Mouse (Mus musculus) lung, postnatal 0 days (tissue): ENCODE data around the gene Arf4. TPM values are rescaled to one million over a fixed set of nuclear protein-coding genes. Genes with fewer than 3 reads are reported as not detected.

Experiments used
- ATAC-seq: fragments of 200-750 bp; cut with Nextera tagmentation; 2 replicates; pipeline ENCODE4 v1.8.0; 2017; ENCODE audit warnings: moderate library complexity
- DNase-seq: peaks from one replicate; pipeline ENCODE4 v3.0.0-alpha.2; 2016; ENCODE audit warnings: low spot score
- H3K27ac ChIP-seq: fragments of 300-500 bp; sonication (generic); 2 replicates; pipeline ENCODE4 v1.5.1; 2014; ENCODE audit warnings: antibody characterized with exemption, mild to moderate bottlenecking, low read length, mixed read lengths
- H3K27me3 ChIP-seq: fragments of 300-500 bp; sonication (generic); replicated peaks from 2 replicates; pipeline ENCODE4 v1.6.1; 2014; ENCODE audit warnings: low read length, mixed read lengths; ENCODE audit not compliant: insufficient read depth
- H3K36me3 ChIP-seq: fragments of 300-500 bp; sonication (generic); 2 replicates; pipeline ENCODE4 v1.6.1; 2014; ENCODE audit warnings: low read length, mixed read lengths; ENCODE audit not compliant: insufficient read depth
- H3K4me1 ChIP-seq: fragments of 300-500 bp; sonication (generic); 2 replicates; pipeline ENCODE4 v1.6.1; 2014; ENCODE audit warnings: antibody characterized with exemption, low read depth, low read length, mixed read lengths; ENCODE audit not compliant: insufficient read depth
- H3K4me2 ChIP-seq: fragments of 300-500 bp; sonication (generic); replicated peaks from 2 replicates; pipeline ENCODE4 v1.6.1; 2014; ENCODE audit warnings: low read depth, mild to moderate bottlenecking, low read length, moderate library complexity, mixed read lengths
- H3K4me3 ChIP-seq: fragments of 300-500 bp; sonication (generic); 2 replicates; pipeline ENCODE4 v1.5.1; 2014; ENCODE audit warnings: low read depth, low read length
- H3K9ac ChIP-seq: fragments of 300-500 bp; sonication (generic); replicated peaks from 2 replicates; pipeline ENCODE4 v1.6.1; 2014; ENCODE audit warnings: low read depth, mild to moderate bottlenecking
- H3K9me3 ChIP-seq: fragments of 300-500 bp; sonication (generic); 2 replicates; pipeline ENCODE4 v1.6.1; 2016; ENCODE audit warnings: low read length, mixed read lengths
- CTCF ChIP-seq: IDR thresholded peaks from 2 replicates; pipeline ENCODE4 v1.5.1; 2016; ENCODE audit warnings: antibody characterized with exemption, mild to moderate bottlenecking
- EP300 ChIP-seq: IDR thresholded peaks from 2 replicates; pipeline ENCODE4 v1.6.1; 2016; ENCODE audit warnings: antibody characterized with exemption, mild to moderate bottlenecking, control low read depth
- WGBS: fragments of 180-500 bp; shearing (Covaris S2); extraction: QIAGEN DNeasy Blood & Tissue Kit; methylation state at CpG from one replicate; pipeline ENCODE4 v1.1.7; 2014; 5-methylcytosine and 5-hydroxymethylcytosine counted together
- polyA plus RNA-seq: library from polyadenylated mRNA; unstranded; fragments of >200 nt; fragmentation: Nextera tagmentation; extraction: Ambion mirVana; gene quantifications from 2 replicates; pipeline ENCODE4 v1.2.1, GENCODE M21; 2015

Gene Arf4
- polyA plus RNA-seq, 1 experiment from 2014 or later = 347 TPM

DNA sequence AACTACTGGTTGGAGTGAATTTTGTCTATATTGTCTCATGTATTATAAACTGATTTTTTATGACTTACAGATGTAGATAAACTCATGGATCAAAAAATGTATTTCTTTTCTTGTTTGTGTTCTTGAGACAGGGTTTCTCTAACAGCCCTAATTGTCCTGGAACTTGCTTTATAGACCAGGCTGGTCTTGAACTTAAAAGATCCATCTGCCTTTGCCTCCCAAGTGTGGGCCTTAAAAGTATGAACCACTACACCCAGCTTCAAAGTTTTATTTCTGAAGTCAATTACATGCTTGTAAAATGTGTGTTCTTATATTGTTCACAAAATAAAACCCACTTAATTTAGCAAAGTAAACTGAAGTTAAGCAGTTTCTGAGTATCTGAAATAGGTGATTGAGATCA, 20.3 kb downstream of the Arf4 start:
- no peaks in the 10 kb centered on the region for H3K27me3 ChIP-seq
- TF ChIP-seq CTCF = no peak
- no peak for TF ChIP-seq EP300
- no peaks in the 10 kb centered on the region for H3K9me3 ChIP-seq
- no peak overlapping the region for H3K4me3 ChIP-seq
- peaks cover 10% of the 10 kb centered on the region for H3K36me3 ChIP-seq
- DNase-seq = no peak
- ATAC-seq = no peak
- H3K9ac ChIP-seq = no peak overlapping the region
- no peak overlapping the region for H3K4me2 ChIP-seq
- no peak overlapping the region for H3K27ac ChIP-seq
- H3K4me1 ChIP-seq = no peaks in the 10 kb centered on the region

DNA sequence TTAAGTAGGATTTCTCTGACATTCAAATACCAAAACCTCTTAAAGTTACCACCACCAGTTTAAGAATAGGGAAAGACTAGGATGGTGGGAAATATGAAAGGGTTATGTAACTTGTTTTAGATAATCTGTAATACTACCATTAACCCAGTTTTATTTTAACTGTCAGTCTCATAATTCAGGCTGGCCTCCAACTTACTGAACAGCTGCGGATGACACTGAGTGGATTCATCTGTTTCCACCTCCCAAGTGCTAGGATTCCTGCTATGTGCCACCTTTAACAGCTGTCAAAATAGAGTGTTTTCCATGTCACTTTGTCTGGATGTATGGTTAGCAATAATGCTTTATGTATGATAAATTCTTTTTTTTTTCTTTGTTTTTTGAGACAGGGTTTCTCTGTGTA, 22.4 kb downstream of the Arf4 start:
- H3K4me3 ChIP-seq = no peak overlapping the region
- no peak overlapping the region for H3K9ac ChIP-seq
- 96% methylated on average over 1 of the region's 1 CpGs for WGBS
- H3K9me3 ChIP-seq = no peaks in the 10 kb centered on the region
- no peak for TF ChIP-seq CTCF
- no peak overlapping the region for H3K27ac ChIP-seq
- H3K27me3 ChIP-seq = no peaks in the 10 kb centered on the region
- no peak for DNase-seq
- no peaks in the 10 kb centered on the region for H3K4me1 ChIP-seq
- peaks cover 11% of the 10 kb centered on the region; the same call in 1 of the 2 replicates for H3K36me3 ChIP-seq
- no peak overlapping the region for H3K4me2 ChIP-seq
- ATAC-seq = no peak

DNA sequence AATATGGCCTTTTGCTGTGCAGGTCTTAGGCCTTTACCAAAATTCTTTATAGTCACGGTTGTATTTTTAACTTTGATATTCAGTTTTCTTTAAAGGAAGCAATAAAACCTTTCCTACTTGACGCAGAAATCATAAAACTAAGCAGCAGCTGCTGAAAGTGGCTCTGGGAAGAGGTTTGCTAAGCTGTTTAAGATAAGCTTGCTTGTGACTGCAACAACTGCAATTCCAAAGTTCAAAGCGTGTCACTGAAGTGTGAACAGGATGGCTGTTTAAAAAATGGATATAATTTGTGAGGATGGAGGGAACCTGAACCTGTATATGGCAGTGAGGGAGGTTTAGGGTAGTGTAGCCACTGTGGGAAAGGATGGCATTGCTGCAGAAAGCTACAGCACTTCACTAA, 24.1 kb downstream of the Arf4 start:
- no peak for ATAC-seq
- TF ChIP-seq EP300 (no peak), CTCF (no peak)
- peaks cover 10% of the 10 kb centered on the region; the same call in 1 of the 2 replicates for H3K36me3 ChIP-seq
- no peaks in the 10 kb centered on the region for H3K9me3 ChIP-seq
- H3K9ac ChIP-seq = no peak overlapping the region
- WGBS = 73% methylated on average over 3 of the region's 3 CpGs
- H3K27me3 ChIP-seq = no peaks in the 10 kb centered on the region
- DNase-seq = no peak
- no peak overlapping the region for H3K4me2 ChIP-seq
- H3K4me1 ChIP-seq = no peaks in the 10 kb centered on the region
- H3K27ac ChIP-seq = no peak overlapping the region
- no peak overlapping the region for H3K4me3 ChIP-seq

DNA sequence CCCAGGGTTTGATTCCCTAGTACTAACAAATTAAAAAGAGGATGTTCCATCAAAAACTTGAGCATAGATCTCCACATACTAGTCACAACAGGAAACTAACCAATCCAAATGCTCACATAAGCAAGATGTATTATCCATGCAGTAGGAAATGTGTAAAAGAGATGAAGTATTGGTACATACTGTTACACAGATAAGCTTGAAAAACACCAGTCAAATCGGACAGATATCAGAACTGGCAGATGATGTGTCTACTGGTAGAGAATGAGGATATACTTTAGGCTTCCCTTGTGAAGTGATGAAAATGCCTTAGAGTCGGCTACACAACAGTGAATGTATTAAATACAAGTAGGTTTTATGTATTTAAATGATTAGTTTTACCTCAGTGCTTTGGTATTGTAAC, 24.6 kb downstream of the Arf4 start:
- Histone ChIP-seq H3K4me1 (no peaks in the 10 kb centered on the region), H3K4me2 (no peak overlapping the region), H3K9me3 (no peaks in the 10 kb centered on the region), H3K27me3 (no peaks in the 10 kb centered on the region), H3K36me3 (peaks cover 6% of the 10 kb centered on the region; the same call in 1 of the 2 replicates), H3K27ac (no peak overlapping the region), H3K9ac (no peak overlapping the region), H3K4me3 (no peak overlapping the region)
- no peak for ATAC-seq
- WGBS = 75% methylated on average over 2 of the region's 2 CpGs
- DNase-seq = no peak
- no peak for TF ChIP-seq EP300
- no peak for TF ChIP-seq CTCF

DNA sequence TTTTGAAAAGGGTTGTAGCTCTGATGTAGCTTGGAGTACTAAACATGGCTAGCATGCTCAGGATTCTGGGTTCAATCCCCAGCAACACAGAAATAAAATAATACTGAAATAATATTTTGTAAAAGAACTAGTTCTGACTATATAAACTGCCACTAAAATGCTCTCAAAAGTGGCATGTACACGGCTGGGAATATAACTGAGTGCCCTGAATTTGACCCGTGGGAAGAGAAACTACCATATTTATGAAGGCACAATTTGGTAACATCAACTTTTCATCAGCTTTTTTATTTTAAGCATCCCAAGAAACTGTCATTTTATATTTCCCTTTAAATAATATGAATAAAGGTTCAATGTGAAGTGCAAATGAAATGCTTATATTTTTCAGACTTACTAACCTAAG, 26.0 kb downstream of the Arf4 start:
- no peaks in the 10 kb centered on the region for H3K9me3 ChIP-seq
- ATAC-seq = no peak
- TF ChIP-seq CTCF = no peak
- no peak for TF ChIP-seq EP300
- DNase-seq = no peak
- peaks cover 6% of the 10 kb centered on the region; the same call in 1 of the 2 replicates for H3K36me3 ChIP-seq
- no peak overlapping the region for H3K4me3 ChIP-seq
- no peaks in the 10 kb centered on the region for H3K27me3 ChIP-seq
- 85% methylated on average over 2 of the region's 2 CpGs for WGBS
- no peak overlapping the region for H3K9ac ChIP-seq
- H3K27ac ChIP-seq = no peak overlapping the region
- H3K4me1 ChIP-seq = no peaks in the 10 kb centered on the region; the same call in 1 of the 2 replicates
- H3K4me2 ChIP-seq = no peak overlapping the region

DNA sequence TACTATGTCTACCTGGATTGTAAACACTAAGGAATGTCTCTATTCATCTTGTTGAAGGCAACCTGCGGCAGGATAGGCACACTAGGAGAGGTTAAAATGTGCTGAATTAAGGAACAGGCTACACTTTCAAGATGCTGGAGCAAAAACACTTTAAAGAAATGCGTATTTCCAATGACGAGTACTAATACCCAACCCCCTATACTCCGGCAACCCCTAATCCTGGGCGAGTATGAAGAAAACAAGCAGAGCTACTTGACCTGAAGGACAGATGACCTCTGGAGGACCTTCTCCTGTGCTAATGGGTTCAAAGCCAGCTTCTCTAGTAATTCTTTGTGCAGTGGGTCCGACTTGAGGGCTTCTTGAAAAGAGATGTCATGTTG, 30.1 kb downstream of the Arf4 start:
- 13% methylated on average over 6 of the region's 6 CpGs for WGBS
- Histone ChIP-seq H3K4me3 (peak overlapping the region; percentile 94), H3K9ac (peak overlapping the region; percentile 82), H3K36me3 (peaks cover 6% of the 10 kb centered on the region; the same call in 1 of the 2 replicates), H3K27ac (peak overlapping the region; percentile 87), H3K27me3 (no peaks in the 10 kb centered on the region), H3K4me2 (peak overlapping the region; percentile 95), H3K4me1 (no peaks in the 10 kb centered on the region; the same call in 1 of the 2 replicates), H3K9me3 (no peaks in the 10 kb centered on the region)
- ATAC-seq = peak; percentile 3; the same call in 1 of the 2 replicates
- peak; percentile 50 for DNase-seq
- 0 out of 2 replicates have a peak, but pooled peaks have one; percentile 6 for TF ChIP-seq EP300
- no peak for TF ChIP-seq CTCF
